Mouse (Mus musculus): Measurements from ENCODE around the gene Cbx3. TPM values are rescaled to one million over a fixed set of nuclear protein-coding genes. Genes with fewer than 3 reads are reported as not detected.

Cbx3 gene
- 88.8 TPM for polyA plus RNA-seq (2014; fragmentation: Illumina TruSeq; extraction: RNeasy Lipid Tissue Mini Kit (QIAGEN cat#74804); ENCODE audit: insufficient read depth, low read depth, low replicate concordance)

DNA sequence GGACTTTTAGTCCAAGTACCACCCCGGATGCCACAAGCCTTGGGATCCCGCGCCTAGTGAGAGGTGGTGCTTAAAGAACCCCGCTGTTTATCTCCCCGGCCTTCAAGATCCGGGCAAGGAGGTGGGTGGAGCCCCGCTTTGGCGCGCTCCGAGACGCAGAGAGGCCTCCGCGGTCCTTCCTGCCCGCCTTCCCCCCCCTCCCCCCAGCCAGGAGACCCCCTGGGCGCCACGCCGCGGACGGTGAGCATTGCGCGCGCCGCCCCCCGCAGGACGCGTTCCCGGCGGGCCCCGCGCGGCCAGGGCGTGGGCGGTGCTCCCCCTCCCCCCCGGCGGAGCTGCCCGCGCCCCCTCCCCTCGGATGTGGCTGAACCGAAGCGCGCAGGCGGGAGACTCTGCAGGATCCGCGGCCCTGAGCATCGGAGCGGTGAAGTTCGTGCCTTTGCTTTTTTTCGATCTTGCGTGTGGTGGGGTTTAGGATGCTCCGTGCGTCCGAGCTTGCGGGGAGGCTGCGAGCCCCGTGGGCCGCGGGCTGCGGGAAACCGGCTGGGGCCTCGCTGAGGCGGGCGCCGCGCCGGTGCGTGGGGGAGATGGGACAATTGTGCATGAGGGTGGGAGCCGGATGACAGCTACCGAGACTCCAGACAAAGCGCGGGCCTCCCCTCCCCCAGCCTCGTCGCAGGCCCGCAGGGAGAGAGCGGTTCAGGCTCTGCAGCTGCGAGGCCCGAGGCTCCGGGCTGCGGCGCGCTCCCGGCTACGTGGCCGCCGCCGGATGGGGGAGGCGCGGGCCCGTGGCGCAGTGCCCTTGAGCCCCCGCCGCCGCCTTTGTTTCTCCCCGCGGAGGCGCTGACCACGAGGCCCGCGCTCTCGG lies at the start of gene Cbx3:
Gene Cbx3 (plus strand): TSS at position 50 of the 868 bp plus-strand sequence.

DNA sequence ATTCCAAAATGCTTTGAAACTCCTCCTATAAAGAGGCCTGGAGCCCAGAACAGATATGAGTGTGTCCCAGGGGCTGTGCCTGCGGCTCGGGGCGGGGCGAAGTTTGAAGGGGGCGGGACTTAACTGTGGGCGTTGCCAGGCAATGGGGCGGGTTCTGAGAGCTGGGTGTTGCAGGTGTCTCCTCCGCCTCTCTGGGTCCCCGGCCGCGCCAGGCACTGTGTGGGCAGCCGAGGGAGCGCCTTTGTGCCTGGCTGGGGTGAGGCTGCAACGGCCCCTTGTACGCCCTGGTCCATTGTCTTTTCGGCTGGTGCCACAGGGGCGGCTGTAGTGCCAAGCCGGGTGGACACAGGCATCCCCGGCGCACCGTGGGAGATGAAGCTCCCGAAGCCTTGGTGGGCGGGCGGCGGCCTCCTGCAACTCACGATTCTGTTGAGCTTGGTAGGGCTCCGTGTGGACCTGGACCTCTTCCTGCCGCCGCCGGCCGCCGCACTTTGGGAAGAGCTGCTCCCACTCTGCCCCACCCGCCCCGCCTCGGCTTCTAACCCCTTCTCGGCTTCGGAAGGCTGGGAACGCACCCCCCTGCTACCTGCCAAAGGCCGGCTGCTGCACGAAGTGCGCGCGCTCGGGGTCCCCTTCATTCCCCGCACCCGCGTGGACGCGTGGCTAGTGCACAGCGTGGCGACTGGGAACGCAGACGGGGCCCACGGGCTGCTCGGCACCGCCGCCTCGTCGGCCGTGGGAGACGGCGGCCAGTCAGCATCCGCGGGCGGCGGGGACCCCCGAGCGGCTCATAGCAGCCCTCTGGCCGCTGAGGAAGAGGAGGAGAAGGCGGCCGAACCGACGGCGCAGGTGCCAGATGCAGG lies 37.4 kb upstream of the Cbx3 start, which contains the start of gene Nfe2l3:
Gene Nfe2l3 (plus strand): TSS at position 136 of the 863 bp plus-strand sequence.

DNA sequence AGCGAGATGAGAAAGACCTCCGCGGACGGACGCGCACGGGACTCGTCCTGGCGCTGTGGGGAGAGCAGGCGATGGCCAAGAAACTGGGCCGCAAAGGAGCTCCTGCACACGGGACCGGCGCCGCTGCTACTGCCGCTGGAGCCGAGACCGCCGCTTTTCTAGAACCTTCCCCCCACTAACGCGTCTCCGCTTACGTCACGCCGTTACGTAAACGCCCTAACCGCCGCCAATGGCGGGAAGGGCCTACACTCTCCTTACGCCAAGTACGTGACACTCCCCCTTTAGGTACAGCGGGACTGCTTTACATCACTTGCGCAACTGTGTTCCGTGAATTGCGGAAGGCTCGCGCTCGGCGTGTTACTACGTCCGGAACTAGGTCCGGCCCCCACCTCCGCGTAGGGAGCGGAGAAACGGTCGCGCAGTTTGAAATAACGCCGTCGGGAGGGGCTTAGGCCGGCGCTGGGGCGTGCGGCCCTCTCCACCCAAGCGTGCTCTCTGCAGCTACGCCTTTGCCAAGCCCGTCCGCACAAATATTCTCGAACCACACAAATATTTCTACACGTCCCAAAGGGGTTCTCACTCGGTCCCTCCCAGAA lies 347 bp upstream of the Cbx3 start, which contains the start of gene Hnrnpa2b1:
Gene Hnrnpa2b1 (minus strand): TSS at position 180 of the 596 bp plus-strand sequence.

DNA sequence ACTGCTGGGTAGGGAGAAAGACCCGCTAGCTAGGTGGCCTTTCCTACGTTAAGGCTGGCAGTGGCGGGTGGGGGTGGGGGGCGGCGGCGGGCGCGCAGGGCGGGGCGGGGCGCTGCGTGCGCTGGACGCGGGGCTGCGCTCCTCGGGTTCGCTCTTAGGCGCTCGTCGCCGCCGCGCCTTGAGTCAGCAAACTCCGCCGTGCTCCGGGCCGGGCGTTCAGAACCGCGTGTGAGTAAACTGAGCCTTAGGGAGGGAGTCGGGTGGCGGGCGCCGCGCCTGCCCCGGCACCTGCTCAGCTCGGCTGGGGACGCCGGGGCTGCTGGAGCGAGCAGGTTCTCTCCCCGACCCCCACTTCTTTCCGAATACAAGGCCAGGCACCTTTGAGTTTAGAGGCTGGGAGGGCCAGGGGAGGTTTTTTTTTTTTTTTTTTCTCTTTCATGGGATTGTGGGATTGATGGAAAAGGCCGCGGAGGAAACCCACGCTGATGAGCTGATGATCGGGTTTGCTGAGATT lies 53.7 kb downstream of the Cbx3 start, which contains the start of gene Snx10:
Gene Snx10 (plus strand): TSS at position 95 of the 514 bp plus-strand sequence.

Other genes starting within 250 kb of the Cbx3 start
- gene Nfe2l3, start 37.7 kb upstream of the Cbx3 start, polyA plus RNA-seq (2014; fragmentation: Illumina TruSeq; extraction: RNeasy Lipid Tissue Mini Kit (QIAGEN cat#74804); ENCODE audit: insufficient read depth, low read depth, low replicate concordance) = 1.8 TPM
- gene Hnrnpa2b1, start 466 bp upstream of the Cbx3 start, polyA plus RNA-seq (2014; fragmentation: Illumina TruSeq; extraction: RNeasy Lipid Tissue Mini Kit (QIAGEN cat#74804); ENCODE audit: insufficient read depth, low read depth, low replicate concordance) = 417 TPM
- 15.4 TPM for gene Snx10, start 53.5 kb downstream of the Cbx3 start, polyA plus RNA-seq (2014; fragmentation: Illumina TruSeq; extraction: RNeasy Lipid Tissue Mini Kit (QIAGEN cat#74804); ENCODE audit: insufficient read depth, low read depth, low replicate concordance)